Mouse (Mus musculus): ENCODE data around the gene Igfals. TPM values are rescaled to one million over a fixed set of nuclear protein-coding genes. Genes with fewer than 3 reads are reported as not detected.
A peak's percentile ranks its signal among the peaks of the same experiment; 100 is the strongest.

The Igfals gene
- polyA plus RNA-seq, 2 experiments from 2014 or later, result not detected

DNA sequence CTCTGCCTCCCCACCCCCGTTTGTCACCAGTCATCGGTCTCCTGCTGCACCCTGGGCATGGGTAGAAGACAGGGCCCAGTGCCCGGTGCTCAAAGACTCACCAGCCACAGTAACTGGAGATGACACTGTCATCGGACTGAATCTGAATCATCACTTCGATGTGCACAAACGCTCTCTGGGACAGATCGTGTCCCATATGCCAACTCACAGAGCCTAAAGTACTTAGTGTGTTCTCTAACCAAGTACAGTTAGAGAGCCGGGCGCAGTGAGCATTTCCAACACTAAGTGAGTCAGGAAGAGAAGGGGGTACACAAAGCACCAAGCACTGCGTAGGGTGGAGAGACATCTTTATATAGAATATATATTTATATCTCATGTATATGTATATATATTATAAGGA lies 2.1 kb downstream of the Igfals start:
- no peak for ATAC-seq

GRCm38 (mm10) chr17:24873695-24874404 lies 8.1 kb downstream of the Igfals start:
- no peak for ATAC-seq

GRCm38 (mm10) chr17:24874405-24874745 lies 8.6 kb downstream of the Igfals start:
- no peak for ATAC-seq

GRCm38 (mm10) chr17:24874989-24875388 lies 9.2 kb downstream of the Igfals start:
- no peak for ATAC-seq

DNA sequence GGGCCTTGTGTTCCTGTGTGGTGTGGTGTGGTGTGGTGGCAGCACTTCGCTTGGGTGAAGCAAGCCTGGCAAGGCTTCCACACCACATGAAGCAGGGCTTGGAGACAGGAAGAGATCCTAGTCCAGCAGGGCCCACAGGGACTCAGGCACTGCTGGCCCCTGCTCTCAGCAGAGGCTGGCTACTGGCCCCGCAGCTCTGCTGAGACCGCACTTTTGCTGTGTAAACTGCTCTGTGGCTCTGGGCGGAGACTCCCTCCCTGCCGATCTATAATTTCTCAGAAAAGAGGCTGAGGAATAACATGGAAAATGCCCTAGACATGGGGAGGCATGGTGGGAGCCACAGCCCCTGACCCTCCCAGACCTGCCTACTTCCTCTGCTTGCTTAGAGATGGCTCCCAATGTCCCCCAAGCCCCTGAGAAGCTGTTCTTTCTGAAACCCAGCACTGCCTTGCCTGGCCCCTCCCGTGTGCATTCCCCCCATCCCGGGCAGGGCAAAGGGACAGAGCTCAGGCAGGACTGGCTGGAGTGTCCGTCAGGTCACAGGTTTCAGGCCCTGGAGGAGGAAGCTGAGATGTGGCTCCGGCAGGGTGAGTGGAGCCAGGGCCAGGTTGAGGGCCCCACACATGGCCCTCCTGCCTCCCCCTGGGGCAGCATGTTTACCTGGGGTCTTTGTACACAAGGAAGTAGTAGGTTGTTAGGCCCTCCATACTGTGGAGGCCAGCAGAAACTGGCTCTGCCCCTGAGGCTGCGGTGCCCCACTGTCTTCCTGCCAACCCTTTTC lies 11.7 kb downstream of the Igfals start:
- no peak for ATAC-seq

- ATAC-seq, result no peak
These were observed 12.3 kb downstream of the Igfals start for GRCm38 (mm10) chr17:24878117-24878397.

GRCm38 (mm10) chr17:24878531-24878930 lies 12.7 kb downstream of the Igfals start:
- no peak for ATAC-seq

DNA sequence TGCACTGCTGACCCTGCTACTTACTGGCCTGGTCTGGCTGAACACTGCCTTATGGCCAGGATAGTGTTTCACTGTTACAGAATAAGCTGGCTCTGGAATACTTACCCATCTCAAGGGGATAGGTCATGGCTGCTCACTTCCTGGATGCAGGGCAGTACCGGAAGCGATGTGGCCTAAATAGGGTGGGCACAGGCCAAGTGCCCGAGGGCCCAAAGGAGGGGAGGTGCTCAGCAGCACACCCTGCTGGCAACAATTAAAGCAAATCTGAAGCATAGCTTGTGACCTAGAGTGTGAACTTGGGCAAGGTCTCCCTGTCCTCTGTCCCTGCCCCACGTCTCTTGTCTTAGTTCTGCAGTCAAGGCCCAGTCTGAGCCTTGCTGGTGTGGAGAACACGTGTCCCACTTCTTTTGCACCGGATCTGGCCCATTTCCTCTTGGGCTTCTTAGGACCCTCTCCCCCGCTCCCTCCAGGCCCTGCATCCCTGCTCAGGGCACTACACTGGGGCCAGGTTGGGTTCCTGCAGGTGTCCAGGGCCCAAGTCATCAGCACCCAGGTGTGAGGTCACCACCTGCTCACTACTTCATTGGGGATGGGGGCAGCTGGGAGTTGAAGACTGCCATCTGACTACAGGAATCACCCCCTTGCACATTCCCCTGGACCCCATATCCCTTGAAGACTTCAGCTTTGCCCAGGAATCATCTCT lies 16.1 kb downstream of the Igfals start:
- no peak for ATAC-seq

GRCm38 (mm10) chr17:24884391-24884790 lies 18.6 kb downstream of the Igfals start:
- ATAC-seq, result no peak

DNA sequence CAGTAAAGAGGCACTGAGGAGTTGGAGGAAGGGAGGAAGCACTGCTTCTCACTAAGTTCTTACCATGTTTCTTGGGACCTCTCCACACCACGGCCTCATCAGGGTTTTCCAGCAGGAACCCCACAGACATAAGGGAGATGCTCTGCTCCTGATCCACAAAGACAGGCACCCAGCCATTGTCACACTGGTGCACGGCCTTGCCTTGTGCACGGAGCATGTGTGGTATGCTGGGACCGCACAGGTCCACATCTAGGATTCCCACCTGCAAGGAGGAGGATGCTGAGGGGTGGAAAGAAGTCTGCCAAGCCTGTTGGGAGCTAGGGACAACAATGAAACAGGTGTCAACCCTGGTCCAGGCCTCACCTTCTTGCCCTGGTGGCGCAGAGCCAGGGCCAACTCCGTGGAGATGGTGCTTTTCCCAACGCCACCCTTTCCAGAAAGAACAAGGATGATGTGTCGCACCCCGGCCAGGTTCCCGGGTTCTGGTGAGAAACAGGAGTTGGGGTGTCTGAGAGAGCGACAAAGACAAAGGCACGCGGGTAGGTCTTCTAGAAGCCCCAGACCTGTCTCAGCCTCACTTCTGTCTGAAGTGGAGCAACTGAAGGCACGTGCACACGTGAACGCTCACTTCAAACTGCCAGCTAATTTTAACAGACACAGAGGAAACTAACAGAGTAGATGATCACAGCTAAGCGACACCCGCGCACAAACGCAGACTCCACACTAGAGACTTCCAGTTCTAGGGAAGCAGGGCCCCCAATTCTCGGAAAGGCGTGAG lies 19.7 kb downstream of the Igfals start:
- ATAC-seq, result no peak

DNA sequence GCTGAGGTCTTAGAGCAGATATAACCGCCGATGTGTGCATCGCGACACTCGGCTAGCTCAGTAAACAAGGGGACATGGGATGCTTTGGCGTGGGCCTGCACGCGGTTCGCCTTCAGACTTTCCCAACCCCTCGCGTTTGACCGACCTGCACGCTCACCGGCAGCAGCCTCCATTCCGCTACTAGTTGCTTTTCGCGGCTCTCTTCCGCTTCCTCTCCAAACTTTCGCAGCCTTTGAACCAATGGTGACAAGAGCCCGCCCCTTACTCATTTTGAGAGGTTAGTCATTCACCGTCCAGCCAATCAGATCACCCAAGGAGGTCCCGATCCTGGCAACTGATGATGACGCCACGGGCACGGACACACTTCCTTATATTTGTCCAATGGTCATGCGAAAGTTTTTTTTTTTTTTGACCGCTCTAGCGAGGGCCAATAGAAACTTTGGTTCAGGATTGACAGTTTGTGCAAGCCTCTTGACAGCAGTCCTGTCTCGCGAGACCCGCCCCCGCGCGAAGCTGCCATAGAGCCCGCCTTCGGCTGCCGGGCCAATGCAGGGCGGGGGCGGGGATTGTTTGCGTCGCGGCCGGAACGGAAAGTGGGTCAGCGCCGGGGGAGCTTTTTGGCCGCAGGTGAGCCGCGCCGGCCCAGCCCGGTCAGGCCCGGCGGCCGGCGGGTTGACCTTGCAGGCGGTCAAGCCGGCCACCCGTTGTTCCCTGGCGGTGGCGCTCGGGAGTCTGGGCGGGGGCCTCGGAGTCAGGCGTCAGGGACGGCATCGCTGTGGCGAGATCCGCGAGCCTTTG lies 20.5 kb downstream of the Igfals start, which contains the start of the genes Nubp2 and Spsb3:
Nubp2 (minus strand) TSS at position 216 of the 798 bp plus-strand sequence.
Spsb3 (plus strand) TSS at position 510 of the 798 bp plus-strand sequence.
- ATAC-seq, result peak; percentile 94

- peak; percentile 7 for ATAC-seq
These were observed 21.1 kb downstream of the Igfals start for GRCm38 (mm10) chr17:24886932-24887271.

GRCm38 (mm10) chr17:24887291-24888080 lies 21.7 kb downstream of the Igfals start:
- no peak for ATAC-seq

- no peak for ATAC-seq
These were observed 23.1 kb downstream of the Igfals start for GRCm38 (mm10) chr17:24888862-24889261.

DNA sequence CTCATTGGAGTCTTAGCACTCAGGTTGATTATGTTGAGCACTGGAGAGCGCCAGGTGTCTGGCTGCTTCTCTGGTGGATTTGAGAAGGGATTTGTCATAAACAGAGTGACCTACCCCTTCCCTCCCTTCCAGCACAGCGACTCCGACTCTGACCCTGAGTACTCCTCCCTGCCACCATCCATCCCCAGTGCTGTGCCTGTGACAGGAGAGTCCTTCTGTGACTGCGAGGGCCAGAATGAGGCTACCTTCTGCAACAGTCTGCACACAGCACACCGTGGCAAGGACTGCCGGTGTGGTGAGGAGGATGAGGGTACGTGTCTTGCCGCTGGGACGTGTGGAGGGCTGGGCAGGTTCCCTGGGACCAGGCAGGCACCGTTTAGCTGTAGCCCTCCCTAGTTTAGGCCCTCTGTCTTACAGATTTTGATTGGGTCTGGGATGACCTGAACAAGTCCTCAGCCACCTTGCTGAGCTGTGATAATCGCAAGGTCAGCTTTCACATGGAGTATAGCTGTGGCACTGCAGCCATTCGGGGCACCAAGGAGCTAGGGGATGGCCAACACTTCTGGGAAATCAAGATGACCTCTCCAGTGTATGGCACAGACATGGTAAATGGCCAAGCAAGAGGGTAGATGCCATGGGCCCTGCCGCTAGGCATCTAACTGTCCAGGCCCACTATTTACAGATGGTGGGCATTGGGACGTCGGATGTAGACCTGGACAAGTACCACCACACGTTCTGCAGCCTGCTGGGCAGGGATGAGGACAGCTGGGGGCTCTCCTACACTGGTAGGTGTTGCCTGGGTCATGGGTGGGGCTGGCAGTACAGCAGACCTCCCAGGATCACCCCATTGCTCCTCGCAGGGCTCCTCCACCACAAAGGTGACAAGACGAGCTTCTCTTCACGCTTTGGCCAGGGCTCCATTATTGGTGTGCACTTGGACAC lies 24.6 kb downstream of the Igfals start:
- no peak for ATAC-seq

DNA sequence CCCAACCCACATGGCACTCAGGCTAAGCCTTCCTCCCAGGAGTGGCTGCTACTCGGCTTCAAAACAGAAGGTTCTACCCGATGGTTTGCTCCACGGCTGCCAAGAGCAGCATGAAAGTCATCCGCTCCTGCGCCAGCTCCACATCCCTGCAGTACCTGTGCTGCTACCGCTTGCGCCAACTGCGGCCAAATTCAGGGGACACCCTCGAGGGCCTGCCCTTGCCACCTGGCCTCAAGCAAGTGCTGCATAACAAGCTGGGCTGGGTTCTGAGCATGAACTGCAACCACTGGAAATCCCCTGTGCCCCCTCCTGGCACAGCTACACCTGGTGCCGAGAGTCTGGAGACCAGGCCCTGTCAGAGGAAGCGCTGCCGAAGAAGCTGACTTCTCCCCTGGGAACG lies 25.5 kb downstream of the Igfals start:
- ATAC-seq, result no peak

DNA sequence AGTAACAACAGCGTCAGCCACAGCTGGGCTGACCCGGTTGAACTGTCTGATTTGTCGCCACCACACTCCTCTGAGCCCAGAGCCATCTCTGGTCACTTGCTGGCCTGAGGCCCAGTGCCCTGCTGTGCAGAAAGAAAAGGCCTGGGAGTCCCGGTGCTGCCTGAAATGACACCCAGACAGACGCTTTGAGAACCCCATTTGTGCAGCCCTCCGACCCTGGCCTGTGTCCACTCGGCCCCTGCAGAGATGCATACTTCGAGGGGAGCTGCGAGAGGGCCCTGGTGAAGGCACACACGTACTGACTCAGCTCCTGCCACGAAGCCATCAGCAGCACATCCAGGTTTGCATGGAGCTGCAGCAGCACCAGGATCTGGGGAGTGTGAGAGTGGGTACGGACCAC lies 27.0 kb downstream of the Igfals start:
- ATAC-seq, result no peak

DNA sequence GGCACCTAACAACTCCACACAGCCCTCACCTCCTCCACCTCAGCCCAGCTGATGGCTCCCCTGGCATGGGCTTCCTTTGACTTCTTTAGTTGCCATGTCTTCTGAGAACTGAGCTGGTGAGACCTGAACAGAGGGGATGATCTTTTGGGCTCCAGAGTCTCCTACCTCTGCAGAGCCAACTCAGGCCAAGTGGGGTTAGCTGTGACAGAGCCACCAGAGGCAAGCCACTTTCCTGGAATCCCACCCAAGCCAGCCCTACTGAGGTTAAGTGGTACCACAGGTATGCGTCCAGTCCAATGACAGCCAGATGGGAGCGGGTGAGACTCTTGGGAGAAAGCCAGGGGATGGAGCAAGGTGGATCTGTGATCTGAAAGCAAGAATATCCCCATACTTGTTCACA lies 27.5 kb downstream of the Igfals start:
- ATAC-seq, result no peak

GRCm38 (mm10) chr17:24894061-24894994 lies 28.5 kb downstream of the Igfals start:
- ATAC-seq, result peak; percentile 7
